Mouse (Mus musculus) olfactory bulb, adult 2 months (tissue): ENCODE data around the gene Paqr4. TPM values are rescaled to one million over a fixed set of nuclear protein-coding genes. Genes with fewer than 3 reads are reported as not detected.

ENCODE experiments used
- H3K27ac ChIP-seq: fragments of 200-500 bp; 2 replicates; pipeline ENCODE4 v1.5.1; 2012; ENCODE audit warnings: low read depth, low read length; ENCODE audit not compliant: insufficient read depth
- H3K4me1 ChIP-seq: fragments of 200-500 bp; 2 replicates; pipeline ENCODE4 v1.6.1; 2012; ENCODE audit warnings: low read length; ENCODE audit not compliant: control insufficient read depth, insufficient read depth
- H3K4me3 ChIP-seq: fragments of 200-500 bp; 2 replicates; pipeline ENCODE4 v1.5.1; 2012; ENCODE audit warnings: mild to moderate bottlenecking, low read depth, low read length, moderate library complexity; ENCODE audit not compliant: insufficient read depth
- CTCF ChIP-seq: fragments of 200-500 bp; IDR thresholded peaks from 2 replicates; pipeline ENCODE4 v1.5.1; 2012; ENCODE audit warnings: low read depth, mild to moderate bottlenecking, low read length, moderate library complexity; ENCODE audit not compliant: insufficient read depth
- POLR2A ChIP-seq: fragments of 200-500 bp; IDR thresholded peaks from 2 replicates; pipeline ENCODE4 v1.6.1; 2012; ENCODE audit warnings: mild to moderate bottlenecking, low read depth, low read length, moderate library complexity; ENCODE audit not compliant: insufficient read depth
- WGBS: fragments of 180-500 bp; shearing (Covaris S2); methylation state at CpG from one replicate; pipeline ENCODE4 v1.1.7; 2018; 5-methylcytosine and 5-hydroxymethylcytosine counted together
- polyA plus RNA-seq: library from polyadenylated mRNA; stranded (reverse); fragments of >200 nt; gene quantifications from 2 replicates; pipeline ENCODE4 v1.2.4, GENCODE M21; 2012; ENCODE audit warnings: low replicate concordance; ENCODE audit not compliant: missing spikeins, insufficient read depth, insufficient read length

The Paqr4 gene
- polyA plus RNA-seq, 1 experiment = not detected

DNA sequence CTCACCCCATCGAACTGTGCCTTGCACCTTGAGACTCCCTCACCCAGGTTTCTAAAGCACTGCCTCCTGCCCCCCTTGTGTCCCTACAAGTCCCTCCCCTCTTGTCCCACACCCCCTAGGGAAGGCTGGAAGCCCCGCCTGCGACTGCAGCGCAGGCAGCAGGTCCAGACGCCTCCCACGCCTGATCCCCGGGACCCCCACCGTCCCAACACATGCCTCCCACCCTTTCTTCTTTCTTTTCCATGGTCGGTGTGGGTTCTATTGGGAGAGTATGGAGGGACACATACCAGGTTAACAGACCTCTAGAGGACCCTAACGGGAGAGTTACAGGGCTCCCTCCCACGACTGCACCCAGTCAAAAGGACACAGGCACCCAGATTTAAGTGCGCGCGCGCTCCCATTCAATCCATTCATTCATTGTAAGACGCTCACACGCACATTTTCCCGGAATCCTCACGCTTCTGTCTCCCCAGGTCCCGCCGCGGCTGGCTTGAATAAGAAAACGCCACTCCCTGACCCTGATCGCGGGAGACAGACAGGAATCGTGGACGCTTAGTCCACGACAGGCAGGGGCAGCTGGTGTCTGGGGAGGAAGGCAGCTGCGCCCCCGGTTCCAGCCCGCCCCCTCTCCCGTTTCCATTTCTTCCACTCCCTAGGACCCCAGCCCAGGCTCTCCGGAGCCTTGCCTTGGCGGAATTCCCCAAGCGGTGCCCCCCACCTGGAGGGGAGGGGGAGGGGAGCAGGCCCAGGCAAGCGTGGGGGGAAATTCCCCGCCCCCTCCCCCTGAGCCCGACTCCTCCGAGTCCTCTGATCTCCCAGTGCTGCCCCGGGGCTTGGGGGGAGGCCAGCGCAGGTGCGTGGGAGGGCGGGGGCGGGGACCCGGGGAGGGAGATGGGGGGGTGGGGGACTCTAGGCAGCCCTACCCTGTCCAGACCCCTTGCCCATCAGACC, 4.9 kb upstream of the Paqr4 start, which contains the start of gene Kremen2:
Gene Kremen2 (minus strand): TSS at position 533 of the 951 bp plus-strand sequence.
- WGBS = 2% methylated on average over 44 of the region's 45 CpGs
- TF ChIP-seq POLR2A (no peak), CTCF (no peak)
- Histone ChIP-seq H3K4me3 (peak within 1 kb of the TSS; percentile 17), H3K4me1 (peaks cover 30% of the 10 kb centered on the region), H3K27ac (no peak within 1 kb of the TSS)

DNA sequence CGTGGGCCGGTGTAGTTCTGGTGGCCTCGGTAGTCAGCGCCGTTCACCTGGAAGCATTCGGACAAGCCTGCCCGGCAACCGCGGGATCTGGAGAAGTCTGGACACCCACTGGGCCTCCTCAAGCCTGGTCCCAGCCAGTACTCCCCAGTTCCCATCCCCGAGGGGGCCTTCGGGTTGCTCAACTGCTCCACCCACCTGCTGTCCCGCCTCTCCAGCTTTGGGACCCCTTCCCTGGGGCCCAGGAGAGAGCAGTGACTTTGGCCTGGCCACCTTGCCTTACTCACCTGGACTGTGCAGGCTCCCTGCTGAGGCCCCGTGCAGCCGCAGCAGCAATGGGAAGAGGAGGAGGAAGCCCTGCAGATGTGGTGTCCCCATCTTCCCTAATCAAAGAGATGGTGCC, 4.0 kb upstream of the Paqr4 start:
- H3K4me3 ChIP-seq = no peak overlapping the region
- 15% methylated on average over 14 of the region's 14 CpGs for WGBS
- no peak for TF ChIP-seq POLR2A
- no peak for TF ChIP-seq CTCF

DNA sequence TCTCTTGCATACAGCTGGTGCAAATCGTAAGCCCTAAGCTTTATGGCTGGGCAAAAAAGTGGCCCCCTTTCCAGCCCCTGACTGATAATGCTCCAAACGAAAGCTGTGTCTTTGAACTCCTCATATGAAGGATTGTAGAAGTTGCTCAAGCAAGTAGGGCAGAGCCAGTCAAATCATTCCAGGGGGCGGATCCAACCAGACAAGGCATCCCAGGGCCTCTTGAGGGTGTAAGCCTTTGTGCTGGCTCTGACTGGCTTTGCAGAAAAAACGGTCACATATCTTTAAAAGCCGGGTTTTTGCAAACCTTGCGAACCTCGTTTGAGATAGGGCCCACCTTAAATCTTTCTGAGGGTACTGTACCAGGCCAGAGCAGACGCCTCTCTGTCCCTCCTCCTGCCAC, 3.4 kb upstream of the Paqr4 start:
- 61% methylated on average over 8 of the region's 8 CpGs for WGBS
- TF ChIP-seq CTCF (no peak), POLR2A (no peak)
- Histone ChIP-seq H3K4me3 (no peak overlapping the region), H3K27ac (no peak overlapping the region), H3K4me1 (peaks cover 35% of the 10 kb centered on the region)

More for the DNA sequence above, 4.0 kb upstream of the Paqr4 start:
- Histone ChIP-seq H3K4me1 (peaks cover 32% of the 10 kb centered on the region), H3K27ac (no peak overlapping the region)

GRCm38 (mm10) chr17:23742941-23743340, 2.3 kb upstream of the Paqr4 start:
- 69% methylated on average over 12 of the region's 12 CpGs for WGBS
- no peak overlapping the region for H3K27ac ChIP-seq
- H3K4me1 ChIP-seq = peaks cover 41% of the 10 kb centered on the region
- TF ChIP-seq CTCF (no peak), POLR2A (no peak)
- no peak overlapping the region for H3K4me3 ChIP-seq

- Histone ChIP-seq H3K27ac (no peak overlapping the region), H3K4me3 (peak overlapping the region; percentile 14), H3K4me1 (peaks cover 42% of the 10 kb centered on the region)
- whole genome bisulfite sequencing = 10% methylated on average over 44 of the region's 44 CpGs
- no peak for TF ChIP-seq POLR2A
- TF ChIP-seq CTCF = no peak
Observed at GRCm38 (mm10) chr17:23742210-23742793, 1.6 kb upstream of the Paqr4 start.

DNA sequence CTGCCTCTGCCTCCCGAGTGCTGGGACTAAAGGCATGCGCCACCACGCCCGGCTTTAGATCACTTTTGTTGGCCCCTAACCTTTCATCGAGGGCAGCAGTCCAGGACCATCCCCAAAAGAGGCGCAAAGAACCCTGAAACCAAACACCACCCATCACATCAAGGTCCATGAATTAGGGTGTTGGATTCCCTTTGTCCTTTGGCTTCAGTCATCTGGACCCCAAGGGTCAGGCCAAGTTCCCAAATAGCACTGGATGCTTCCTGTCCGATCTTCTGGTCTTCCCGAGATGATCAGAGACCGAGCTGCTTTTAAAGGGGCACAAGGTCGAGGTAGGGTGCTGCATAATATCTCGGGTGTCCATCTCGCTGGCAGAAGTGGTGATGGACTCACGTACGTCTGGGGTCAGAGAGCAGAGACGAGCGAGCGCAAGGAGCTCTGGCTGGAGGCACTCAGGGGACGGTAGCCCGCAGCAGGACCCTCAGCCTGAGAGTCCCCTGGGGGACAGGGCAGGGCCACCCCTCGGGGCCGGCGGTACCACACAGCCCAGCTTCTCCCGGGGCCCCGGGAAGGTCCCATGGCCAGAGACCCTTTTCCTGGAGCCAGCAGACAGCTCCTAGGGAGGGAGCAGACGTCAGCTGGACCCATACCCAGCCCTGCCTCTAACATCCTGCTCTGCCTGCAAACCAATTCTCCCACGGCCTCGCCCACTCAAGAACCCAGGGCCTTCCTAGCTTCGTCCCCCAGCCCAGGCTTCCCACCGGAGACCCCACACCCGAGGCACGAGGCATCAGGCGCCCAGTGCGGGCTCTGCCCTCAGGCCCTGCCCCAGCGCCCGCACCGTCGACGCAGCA, 917 bp upstream of the Paqr4 start:
- Histone ChIP-seq H3K27ac (no peak overlapping the region), H3K4me3 (peak overlapping the region; percentile 14; the same call in 1 of the 2 replicates), H3K4me1 (peaks cover 42% of the 10 kb centered on the region)
- no peak for TF ChIP-seq CTCF
- no peak for TF ChIP-seq POLR2A
- whole genome bisulfite sequencing = 50% methylated on average over 38 of the region's 38 CpGs

DNA sequence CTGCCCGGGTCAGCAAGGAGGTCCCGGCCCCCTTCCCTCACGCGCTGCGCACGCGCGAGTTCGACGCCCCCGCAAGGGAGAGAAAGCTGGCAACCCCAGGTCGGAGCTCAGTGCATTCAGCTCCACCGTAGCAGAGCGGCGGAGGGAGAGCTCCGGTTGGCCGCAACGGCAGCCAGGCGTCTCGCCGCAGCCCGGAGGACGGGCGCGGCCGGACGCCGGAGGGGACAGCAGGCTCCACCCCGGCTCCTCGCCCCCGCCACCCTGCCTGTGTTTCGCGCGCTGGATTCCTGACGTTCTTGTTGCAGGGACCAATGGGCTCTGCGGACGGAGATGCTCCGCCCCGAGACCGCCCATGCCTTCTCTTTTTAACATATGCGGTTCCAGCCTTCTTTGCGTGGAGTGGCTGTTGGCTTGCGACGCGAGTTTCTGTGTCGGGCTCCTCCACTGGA, 507 bp downstream of the Paqr4 start:
- H3K27ac ChIP-seq = peak overlapping the region; percentile 76; the same call in 1 of the 2 replicates
- H3K4me1 ChIP-seq = peaks cover 32% of the 10 kb centered on the region
- peak; percentile 92 for TF ChIP-seq POLR2A
- no peak for TF ChIP-seq CTCF
- peak overlapping the region; percentile 86 for H3K4me3 ChIP-seq
- WGBS = under 1% methylated on average over 46 of the region's 46 CpGs
